Mouse (Mus musculus): ENCODE results near the gene Ovol2.

The Ovol2 gene

GRCm38 (mm10) chr2:144295145-144295735 lies 36.7 kb downstream of the Ovol2 start:
- no peak for DNase-seq (ENCODE audit: low read depth, low spot score)
- Histone ChIP-seq H3K36me3 (ENCODE audit: control insufficient read depth, insufficient read depth, low read length, poor library complexity, severe bottlenecking) (no peaks in the 10 kb centered on the region), H3K27me3 (ENCODE audit: control insufficient read depth, insufficient read depth, low read length, poor library complexity, severe bottlenecking) (no peaks in the 10 kb centered on the region)

GRCm38 (mm10) chr2:144291600-144292305 lies 40.2 kb downstream of the Ovol2 start:
- Histone ChIP-seq H3K36me3 (ENCODE audit: control insufficient read depth, insufficient read depth, low read length, poor library complexity, severe bottlenecking) (no peaks in the 10 kb centered on the region), H3K27me3 (ENCODE audit: control insufficient read depth, insufficient read depth, low read length, poor library complexity, severe bottlenecking) (no peaks in the 10 kb centered on the region)
- no peak for DNase-seq (ENCODE audit: low read depth, low spot score)

- DNase-seq (ENCODE audit: low read depth, low spot score): no peak
- Histone ChIP-seq H3K27me3 (ENCODE audit: control insufficient read depth, insufficient read depth, low read length, poor library complexity, severe bottlenecking) (no peaks in the 10 kb centered on the region), H3K36me3 (ENCODE audit: control insufficient read depth, insufficient read depth, low read length, poor library complexity, severe bottlenecking) (no peaks in the 10 kb centered on the region)
Observed at GRCm38 (mm10) chr2:144290321-144290720, 41.6 kb downstream of the Ovol2 start.

GRCm38 (mm10) chr2:144281417-144281816 lies 50.5 kb downstream of the Ovol2 start:
- DNase-seq (ENCODE audit: low read depth, low spot score): no peak
- Histone ChIP-seq H3K36me3 (ENCODE audit: control insufficient read depth, insufficient read depth, low read length, poor library complexity, severe bottlenecking) (peaks cover 3% of the 10 kb centered on the region; the same call in 1 of the 2 replicates), H3K27me3 (ENCODE audit: control insufficient read depth, insufficient read depth, low read length, poor library complexity, severe bottlenecking) (no peaks in the 10 kb centered on the region)

GRCm38 (mm10) chr2:144280568-144280967 lies 51.4 kb downstream of the Ovol2 start:
- no peak for DNase-seq (ENCODE audit: low read depth, low spot score)
- Histone ChIP-seq H3K36me3 (ENCODE audit: control insufficient read depth, insufficient read depth, low read length, poor library complexity, severe bottlenecking) (peaks cover 3% of the 10 kb centered on the region; the same call in 1 of the 2 replicates), H3K27me3 (ENCODE audit: control insufficient read depth, insufficient read depth, low read length, poor library complexity, severe bottlenecking) (no peaks in the 10 kb centered on the region)

GRCm38 (mm10) chr2:144279742-144280141 lies 52.2 kb downstream of the Ovol2 start:
- peaks cover 3% of the 10 kb centered on the region; the same call in 1 of the 2 replicates for H3K36me3 ChIP-seq (ENCODE audit: control insufficient read depth, insufficient read depth, low read length, poor library complexity, severe bottlenecking)
- no peak for DNase-seq (ENCODE audit: low read depth, low spot score)
- no peaks in the 10 kb centered on the region for H3K27me3 ChIP-seq (ENCODE audit: control insufficient read depth, insufficient read depth, low read length, poor library complexity, severe bottlenecking)

GRCm38 (mm10) chr2:144276885-144277284 lies 55.1 kb downstream of the Ovol2 start:
- no peak for DNase-seq (ENCODE audit: low read depth, low spot score)
- no peaks in the 10 kb centered on the region for H3K27me3 ChIP-seq (ENCODE audit: control insufficient read depth, insufficient read depth, low read length, poor library complexity, severe bottlenecking)
- peaks cover 3% of the 10 kb centered on the region; the same call in 1 of the 2 replicates for H3K36me3 ChIP-seq (ENCODE audit: control insufficient read depth, insufficient read depth, low read length, poor library complexity, severe bottlenecking)

- H3K27me3 ChIP-seq (ENCODE audit: control insufficient read depth, insufficient read depth, low read length, poor library complexity, severe bottlenecking): no peaks in the 10 kb centered on the region
- no peak for DNase-seq (ENCODE audit: low read depth, low spot score)
Observed at GRCm38 (mm10) chr2:144274741-144275140, 57.2 kb downstream of the Ovol2 start.

GRCm38 (mm10) chr2:144272088-144272487 lies 59.9 kb downstream of the Ovol2 start:
- no peak for DNase-seq (ENCODE audit: low read depth, low spot score)
- Histone ChIP-seq H3K36me3 (ENCODE audit: control insufficient read depth, insufficient read depth, low read length, poor library complexity, severe bottlenecking) (0 out of 2 replicates have a peak, but pooled peaks cover 2% of the 10 kb centered on the region), H3K27me3 (ENCODE audit: control insufficient read depth, insufficient read depth, low read length, poor library complexity, severe bottlenecking) (no peaks in the 10 kb centered on the region)

More at GRCm38 (mm10) chr2:144274741-144275140, 57.2 kb downstream of the Ovol2 start:
- 0 out of 2 replicates have a peak, but pooled peaks cover 2% of the 10 kb centered on the region for H3K36me3 ChIP-seq (ENCODE audit: control insufficient read depth, insufficient read depth, low read length, poor library complexity, severe bottlenecking)

GRCm38 (mm10) chr2:144270507-144271420 lies 61.2 kb downstream of the Ovol2 start, which contains the start of the genes Mgme1 and Snx5:
Mgme1 (plus strand) TSS chr2:144270663.
Snx5 (minus strand) TSS chr2:144270906.
- peak; percentile 96 for DNase-seq (ENCODE audit: low read depth, low spot score)
- Histone ChIP-seq H3K36me3 (ENCODE audit: control insufficient read depth, insufficient read depth, low read length, poor library complexity, severe bottlenecking) (0 out of 2 replicates have a peak, but pooled peaks cover 4% of the 10 kb centered on the region), H3K27me3 (ENCODE audit: control insufficient read depth, insufficient read depth, low read length, poor library complexity, severe bottlenecking) (no peaks in the 10 kb centered on the region)

- no peak for DNase-seq (ENCODE audit: low read depth, low spot score)
- Histone ChIP-seq H3K36me3 (ENCODE audit: control insufficient read depth, insufficient read depth, low read length, poor library complexity, severe bottlenecking) (0 out of 2 replicates have a peak, but pooled peaks cover 6% of the 10 kb centered on the region), H3K27me3 (ENCODE audit: control insufficient read depth, insufficient read depth, low read length, poor library complexity, severe bottlenecking) (no peaks in the 10 kb centered on the region)
Observed at GRCm38 (mm10) chr2:144269679-144270475, 62.1 kb downstream of the Ovol2 start.

GRCm38 (mm10) chr2:144269306-144269650 lies 62.7 kb downstream of the Ovol2 start:
- peak; percentile 41 for DNase-seq (ENCODE audit: low read depth, low spot score)
- Histone ChIP-seq H3K36me3 (ENCODE audit: control insufficient read depth, insufficient read depth, low read length, poor library complexity, severe bottlenecking) (peaks cover 8% of the 10 kb centered on the region; the same call in 1 of the 2 replicates), H3K27me3 (ENCODE audit: control insufficient read depth, insufficient read depth, low read length, poor library complexity, severe bottlenecking) (no peaks in the 10 kb centered on the region)

- no peak for DNase-seq (ENCODE audit: low read depth, low spot score)
- no peaks in the 10 kb centered on the region for H3K27me3 ChIP-seq (ENCODE audit: control insufficient read depth, insufficient read depth, low read length, poor library complexity, severe bottlenecking)
Observed at GRCm38 (mm10) chr2:144268446-144269305, 63.3 kb downstream of the Ovol2 start.

More at GRCm38 (mm10) chr2:144268446-144269305, 63.3 kb downstream of the Ovol2 start:
- peaks cover 8% of the 10 kb centered on the region; the same call in 1 of the 2 replicates for H3K36me3 ChIP-seq (ENCODE audit: control insufficient read depth, insufficient read depth, low read length, poor library complexity, severe bottlenecking)

Data from splenic B cell, adult 2 months (primary cell).